Mouse (Mus musculus): ENCODE data around the gene Zfp488. TPM values are rescaled to one million over a fixed set of nuclear protein-coding genes. Genes with fewer than 3 reads are reported as not detected.

Gene Zfp488
- 0.31 and 0.45 TPM in 2 replicates for polyA plus RNA-seq (2014; fragmentation: Nextera tagmentation; extraction: Ambion mirVana)

DNA sequence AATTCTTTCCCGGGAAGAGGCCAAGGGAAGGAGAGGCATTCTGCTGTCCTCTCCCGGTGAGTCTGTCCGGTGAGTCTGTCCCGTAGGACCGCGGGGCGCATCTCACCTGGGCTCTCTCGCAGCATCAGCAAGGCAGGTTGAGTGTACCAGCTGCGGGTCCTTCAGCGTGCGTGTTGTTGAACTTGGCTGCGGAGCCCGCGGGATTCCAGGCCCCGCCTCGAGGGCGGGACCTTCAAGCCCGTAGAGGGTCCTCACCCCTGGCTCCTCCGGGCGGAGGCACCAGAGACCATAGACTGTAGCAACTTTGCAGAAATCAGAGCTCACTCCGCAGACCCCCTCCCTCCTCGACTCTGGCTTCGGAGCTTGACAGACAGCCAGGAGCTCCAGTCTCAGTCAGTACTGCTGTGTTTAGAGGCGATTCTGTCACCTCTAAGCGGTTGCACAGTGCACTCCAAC is at the start of gene Zfp488:
Gene Zfp488 (minus strand): TSS at position 161 of the 456 bp plus-strand sequence.
- Histone ChIP-seq H3K27me3 (ENCODE audit: control insufficient read depth, insufficient read depth, low read length) (no peaks in the 10 kb centered on the region), H3K9me3 (ENCODE audit: control insufficient read depth, low read depth, low read length) (no peaks in the 10 kb centered on the region), H3K4me2 (replicated peaks; ENCODE audit: low read depth, low read length) (peak within 1 kb of the TSS; percentile 53), H3K27ac (ENCODE audit: low read length) (no peak within 1 kb of the TSS), H3K4me1 (ENCODE audit: control insufficient read depth, insufficient read depth, low read length) (no peaks in the 10 kb centered on the region), H3K36me3 (ENCODE audit: control insufficient read depth, insufficient read depth, low read length) (no peaks in the 10 kb centered on the region), H3K4me3 (ENCODE audit: low read depth, low read length) (peak within 1 kb of the TSS; percentile 33), H3K9ac (replicated peaks; ENCODE audit: low read depth, low read length) (0 out of 2 replicates have a peak within 1 kb of the TSS, but pooled peaks have one; percentile 18)
- ATAC-seq (ENCODE audit: insufficient number of reproducible peaks, insufficient read depth, low FRiP score, low read depth) = peak; percentile 46; the same call in 1 of the 2 replicates
- 1% methylated on average over 25 of the region's 25 CpGs for WGBS

DNA sequence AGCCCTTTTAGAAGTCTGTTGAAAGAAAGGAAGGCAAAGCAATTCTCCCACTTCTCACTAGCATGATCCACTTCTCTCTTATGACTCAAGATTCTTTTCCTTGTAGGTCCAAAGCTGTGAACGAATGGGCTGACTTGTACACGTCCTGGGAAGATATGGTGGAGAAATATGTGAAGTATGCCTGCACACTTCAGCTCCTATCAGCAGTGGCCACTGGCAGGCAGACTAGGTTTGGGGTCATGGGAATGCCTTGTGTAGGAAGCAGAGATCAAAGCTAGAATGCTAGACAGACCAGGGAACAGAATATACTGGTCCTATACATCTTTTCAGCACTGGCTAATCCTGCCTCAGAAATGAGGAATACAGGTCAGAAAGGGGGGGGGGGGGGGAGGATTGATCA is 48.1 kb upstream of the Zfp488 start:
- Histone ChIP-seq H3K9me3 (ENCODE audit: control insufficient read depth, low read depth, low read length) (no peaks in the 10 kb centered on the region), H3K9ac (replicated peaks; ENCODE audit: low read depth, low read length) (no peak overlapping the region), H3K4me1 (ENCODE audit: control insufficient read depth, insufficient read depth, low read length) (no peaks in the 10 kb centered on the region), H3K36me3 (ENCODE audit: control insufficient read depth, insufficient read depth, low read length) (no peaks in the 10 kb centered on the region), H3K4me2 (replicated peaks; ENCODE audit: low read depth, low read length) (no peak overlapping the region), H3K27ac (ENCODE audit: low read length) (no peak overlapping the region), H3K4me3 (ENCODE audit: low read depth, low read length) (no peak overlapping the region), H3K27me3 (ENCODE audit: control insufficient read depth, insufficient read depth, low read length) (no peaks in the 10 kb centered on the region)
- no peak for ATAC-seq (ENCODE audit: insufficient number of reproducible peaks, insufficient read depth, low FRiP score, low read depth)
- WGBS = 56% methylated on average over 2 of the region's 2 CpGs

DNA sequence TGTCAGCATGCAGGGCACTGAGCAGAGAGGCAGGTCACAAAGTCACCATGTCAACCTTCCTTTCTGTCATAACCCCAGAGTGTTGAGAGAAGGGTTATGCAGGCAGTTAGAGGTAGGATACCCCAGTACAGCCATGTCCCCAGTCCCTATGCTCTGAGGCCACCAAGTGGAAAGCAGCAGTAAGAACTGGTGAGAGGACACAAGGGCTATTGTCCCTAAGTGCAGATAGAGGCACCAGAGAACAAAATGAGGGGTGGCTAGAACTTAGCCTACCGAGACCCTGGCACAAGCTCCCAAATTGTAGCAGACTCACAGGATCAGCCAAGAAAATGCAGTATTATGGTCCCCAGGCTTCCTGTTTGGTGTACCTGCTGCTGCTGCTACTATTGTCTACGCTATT is 38.4 kb upstream of the Zfp488 start:
- no peak for ATAC-seq (ENCODE audit: insufficient number of reproducible peaks, insufficient read depth, low FRiP score, low read depth)
- Histone ChIP-seq H3K27me3 (ENCODE audit: control insufficient read depth, insufficient read depth, low read length) (no peaks in the 10 kb centered on the region), H3K36me3 (ENCODE audit: control insufficient read depth, insufficient read depth, low read length) (no peaks in the 10 kb centered on the region), H3K27ac (ENCODE audit: low read length) (no peak overlapping the region), H3K4me1 (ENCODE audit: control insufficient read depth, insufficient read depth, low read length) (no peaks in the 10 kb centered on the region), H3K9me3 (ENCODE audit: control insufficient read depth, low read depth, low read length) (no peaks in the 10 kb centered on the region), H3K4me3 (ENCODE audit: low read depth, low read length) (no peak overlapping the region), H3K9ac (replicated peaks; ENCODE audit: low read depth, low read length) (no peak overlapping the region), H3K4me2 (replicated peaks; ENCODE audit: low read depth, low read length) (no peak overlapping the region)
- WGBS = 87% methylated on average over 2 of the region's 2 CpGs

DNA sequence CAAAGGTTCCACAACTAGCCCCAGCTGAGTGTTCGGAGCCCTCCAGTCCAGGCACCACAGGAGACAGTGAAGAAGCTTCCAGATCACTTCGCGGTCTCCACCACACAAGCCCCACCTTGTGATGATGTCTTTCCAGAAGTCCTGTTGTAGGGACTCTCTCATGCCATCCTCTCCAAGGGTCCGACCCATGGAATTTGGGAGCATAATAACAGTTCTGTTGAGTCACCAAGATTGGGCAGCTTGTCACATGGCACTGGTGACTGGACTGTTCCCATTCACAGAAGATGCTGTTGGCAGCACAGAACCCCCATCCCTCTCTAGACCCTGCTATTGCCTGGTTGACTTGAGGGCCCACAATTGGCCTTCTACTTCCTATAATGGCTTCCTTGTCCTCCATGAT is 37.8 kb upstream of the Zfp488 start, which contains the start of gene Gm5460:
Gene Gm5460 (plus strand): TSS at position 378 of the 400 bp plus-strand sequence.
- ATAC-seq (ENCODE audit: insufficient number of reproducible peaks, insufficient read depth, low FRiP score, low read depth) = no peak
- Histone ChIP-seq H3K27me3 (ENCODE audit: control insufficient read depth, insufficient read depth, low read length) (no peaks in the 10 kb centered on the region), H3K4me2 (replicated peaks; ENCODE audit: low read depth, low read length) (no peak within 1 kb of the TSS), H3K27ac (ENCODE audit: low read length) (no peak within 1 kb of the TSS), H3K36me3 (ENCODE audit: control insufficient read depth, insufficient read depth, low read length) (no peaks in the 10 kb centered on the region), H3K4me1 (ENCODE audit: control insufficient read depth, insufficient read depth, low read length) (no peaks in the 10 kb centered on the region), H3K4me3 (ENCODE audit: low read depth, low read length) (no peak within 1 kb of the TSS), H3K9me3 (ENCODE audit: control insufficient read depth, low read depth, low read length) (no peaks in the 10 kb centered on the region), H3K9ac (replicated peaks; ENCODE audit: low read depth, low read length) (no peak within 1 kb of the TSS)
- WGBS = 90% methylated on average over 4 of the region's 4 CpGs

DNA sequence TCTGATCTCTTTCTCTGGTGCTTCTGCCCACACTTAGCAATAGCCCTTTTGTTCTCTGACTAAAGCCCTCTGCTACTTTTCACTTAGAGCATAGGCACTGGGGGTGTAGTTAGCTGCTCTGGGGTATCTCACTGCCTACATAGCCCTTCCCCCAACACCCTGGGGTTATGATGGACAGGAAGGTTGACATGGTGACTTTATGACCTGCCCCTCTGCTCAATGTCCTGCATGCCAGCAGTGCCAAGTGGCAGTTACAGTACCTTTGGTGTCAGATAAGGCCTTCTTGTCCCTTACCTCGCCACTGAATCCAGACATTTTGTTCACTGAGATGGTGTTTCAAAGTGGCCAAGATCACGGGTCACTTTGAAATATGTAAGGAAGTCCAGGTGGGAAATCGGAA is 36.5 kb upstream of the Zfp488 start, which contains the start of gene Gm30083:
Gene Gm30083 (minus strand): TSS at position 120 of the 400 bp plus-strand sequence.
- Histone ChIP-seq H3K4me1 (ENCODE audit: control insufficient read depth, insufficient read depth, low read length) (no peaks in the 10 kb centered on the region), H3K27ac (ENCODE audit: low read length) (no peak within 1 kb of the TSS), H3K4me3 (ENCODE audit: low read depth, low read length) (no peak within 1 kb of the TSS), H3K9me3 (ENCODE audit: control insufficient read depth, low read depth, low read length) (no peaks in the 10 kb centered on the region), H3K27me3 (ENCODE audit: control insufficient read depth, insufficient read depth, low read length) (no peaks in the 10 kb centered on the region), H3K36me3 (ENCODE audit: control insufficient read depth, insufficient read depth, low read length) (no peaks in the 10 kb centered on the region), H3K9ac (replicated peaks; ENCODE audit: low read depth, low read length) (no peak within 1 kb of the TSS), H3K4me2 (replicated peaks; ENCODE audit: low read depth, low read length) (no peak within 1 kb of the TSS)
- WGBS = 90% methylated on average over 3 of the region's 3 CpGs
- no peak for ATAC-seq (ENCODE audit: insufficient number of reproducible peaks, insufficient read depth, low FRiP score, low read depth)

DNA sequence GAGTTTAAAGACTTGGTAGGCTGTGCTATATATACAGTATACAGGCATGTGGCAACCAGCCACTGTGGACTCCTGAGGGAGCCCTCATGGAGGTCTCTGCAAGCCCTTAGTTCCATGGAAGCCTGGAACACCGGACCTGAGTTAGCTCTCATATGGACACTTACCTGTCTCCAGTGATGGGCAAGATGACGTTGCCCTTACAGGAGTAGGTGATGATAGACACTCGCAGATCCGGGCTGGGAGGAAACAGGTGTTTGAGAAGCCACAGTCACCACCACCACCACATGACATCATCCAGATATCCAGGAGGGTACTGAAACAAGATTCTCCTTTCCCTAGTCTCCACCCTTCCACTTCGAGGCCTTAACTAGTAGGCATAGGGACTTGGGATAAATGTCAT is 23.8 kb upstream of the Zfp488 start:
- no peak for ATAC-seq (ENCODE audit: insufficient number of reproducible peaks, insufficient read depth, low FRiP score, low read depth)

DNA sequence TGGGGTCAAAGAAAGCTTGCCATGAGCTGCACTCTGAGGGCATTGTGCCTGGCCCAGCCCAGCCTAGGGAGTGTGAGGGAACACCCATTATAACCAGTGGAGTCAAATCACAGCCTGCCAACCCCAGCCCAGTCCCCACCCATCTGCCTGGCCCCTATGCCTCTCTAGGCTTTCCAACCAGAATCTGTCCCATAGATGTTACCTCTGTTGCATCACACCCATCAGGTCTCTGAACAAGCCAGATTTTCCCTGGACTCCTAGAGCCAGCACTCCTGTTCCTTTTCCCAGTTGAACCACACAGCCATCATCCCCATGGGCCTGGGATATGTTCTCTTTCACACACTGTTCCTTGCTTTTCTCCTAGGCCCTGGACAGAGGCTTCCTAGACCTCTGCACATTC is 22.9 kb upstream of the Zfp488 start:
- ATAC-seq (ENCODE audit: insufficient number of reproducible peaks, insufficient read depth, low FRiP score, low read depth) = no peak
- Histone ChIP-seq H3K9me3 (ENCODE audit: control insufficient read depth, low read depth, low read length) (no peaks in the 10 kb centered on the region), H3K27me3 (ENCODE audit: control insufficient read depth, insufficient read depth, low read length) (no peaks in the 10 kb centered on the region), H3K4me2 (replicated peaks; ENCODE audit: low read depth, low read length) (no peak overlapping the region), H3K4me3 (ENCODE audit: low read depth, low read length) (no peak overlapping the region), H3K9ac (replicated peaks; ENCODE audit: low read depth, low read length) (no peak overlapping the region), H3K27ac (ENCODE audit: low read length) (no peak overlapping the region), H3K36me3 (ENCODE audit: control insufficient read depth, insufficient read depth, low read length) (no peaks in the 10 kb centered on the region), H3K4me1 (ENCODE audit: control insufficient read depth, insufficient read depth, low read length) (no peaks in the 10 kb centered on the region)

More for the DNA sequence above, 23.8 kb upstream of the Zfp488 start:
- H3K9me3 ChIP-seq (ENCODE audit: control insufficient read depth, low read depth, low read length) = no peaks in the 10 kb centered on the region
- WGBS = 93% methylated on average over 5 of the region's 5 CpGs
- no peak overlapping the region for H3K4me2 ChIP-seq (replicated peaks; ENCODE audit: low read depth, low read length)
- H3K4me1 ChIP-seq (ENCODE audit: control insufficient read depth, insufficient read depth, low read length) = no peaks in the 10 kb centered on the region
- no peak overlapping the region for H3K9ac ChIP-seq (replicated peaks; ENCODE audit: low read depth, low read length)
- no peak overlapping the region for H3K4me3 ChIP-seq (ENCODE audit: low read depth, low read length)
- H3K27me3 ChIP-seq (ENCODE audit: control insufficient read depth, insufficient read depth, low read length) = no peaks in the 10 kb centered on the region
- H3K36me3 ChIP-seq (ENCODE audit: control insufficient read depth, insufficient read depth, low read length) = no peaks in the 10 kb centered on the region
- H3K27ac ChIP-seq (ENCODE audit: low read length) = no peak overlapping the region

DNA sequence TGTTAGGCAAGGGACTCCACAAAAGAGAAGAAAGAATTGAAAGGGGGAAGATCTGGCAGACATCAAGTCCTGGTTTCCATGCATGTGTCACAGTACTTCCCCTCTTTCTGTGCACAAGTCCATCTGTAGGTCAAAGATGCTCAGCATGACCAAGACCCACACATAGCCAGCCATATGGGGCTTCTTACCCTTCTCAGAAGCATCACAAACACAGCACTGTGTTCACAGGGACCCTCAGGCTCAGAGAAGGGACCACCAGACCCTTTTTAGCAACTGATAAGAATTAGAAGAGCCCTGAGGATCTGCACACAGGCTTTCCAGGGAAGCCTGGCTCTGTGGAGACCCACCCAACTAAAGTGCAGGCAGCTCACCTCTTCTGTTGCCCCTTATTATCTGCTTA is 21.5 kb upstream of the Zfp488 start:
- Histone ChIP-seq H3K4me3 (ENCODE audit: low read depth, low read length) (no peak overlapping the region), H3K9ac (replicated peaks; ENCODE audit: low read depth, low read length) (no peak overlapping the region), H3K27me3 (ENCODE audit: control insufficient read depth, insufficient read depth, low read length) (no peaks in the 10 kb centered on the region), H3K4me1 (ENCODE audit: control insufficient read depth, insufficient read depth, low read length) (no peaks in the 10 kb centered on the region), H3K9me3 (ENCODE audit: control insufficient read depth, low read depth, low read length) (no peaks in the 10 kb centered on the region), H3K36me3 (ENCODE audit: control insufficient read depth, insufficient read depth, low read length) (no peaks in the 10 kb centered on the region), H3K27ac (ENCODE audit: low read length) (no peak overlapping the region), H3K4me2 (replicated peaks; ENCODE audit: low read depth, low read length) (no peak overlapping the region)
- ATAC-seq (ENCODE audit: insufficient number of reproducible peaks, insufficient read depth, low FRiP score, low read depth) = no peak

DNA sequence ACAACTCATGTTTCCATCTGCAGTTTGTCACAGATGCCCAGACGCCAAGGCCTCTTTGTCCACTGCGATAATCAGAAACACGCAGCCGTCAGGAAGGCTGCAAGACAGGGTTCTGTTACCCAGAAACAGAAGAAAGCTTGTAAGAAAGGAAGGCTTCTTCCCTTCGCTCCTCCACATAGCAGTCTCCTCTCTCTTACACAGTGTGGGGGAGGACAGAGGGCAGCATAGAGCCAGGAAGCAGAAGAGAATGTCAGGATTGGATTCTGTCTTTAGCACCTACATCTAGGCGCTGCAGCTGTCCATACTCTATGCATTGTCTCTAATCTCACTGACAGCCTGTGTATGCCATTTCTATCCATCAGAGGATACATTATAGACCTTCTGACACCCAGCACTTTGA is 18.9 kb upstream of the Zfp488 start:
- WGBS = 44% methylated on average over 6 of the region's 6 CpGs
- no peaks in the 10 kb centered on the region for H3K4me1 ChIP-seq (ENCODE audit: control insufficient read depth, insufficient read depth, low read length)
- no peaks in the 10 kb centered on the region for H3K36me3 ChIP-seq (ENCODE audit: control insufficient read depth, insufficient read depth, low read length)
- H3K27me3 ChIP-seq (ENCODE audit: control insufficient read depth, insufficient read depth, low read length) = no peaks in the 10 kb centered on the region
- no peak for ATAC-seq (ENCODE audit: insufficient number of reproducible peaks, insufficient read depth, low FRiP score, low read depth)
- H3K4me3 ChIP-seq (ENCODE audit: low read depth, low read length) = no peak overlapping the region
- H3K27ac ChIP-seq (ENCODE audit: low read length) = no peak overlapping the region
- no peak overlapping the region for H3K4me2 ChIP-seq (replicated peaks; ENCODE audit: low read depth, low read length)
- no peaks in the 10 kb centered on the region for H3K9me3 ChIP-seq (ENCODE audit: control insufficient read depth, low read depth, low read length)
- H3K9ac ChIP-seq (replicated peaks; ENCODE audit: low read depth, low read length) = no peak overlapping the region

All from stomach, embryonic 14.5 days (tissue).